Mouse (Mus musculus) CH12.LX (cell line): ENCODE measurements at regions not wholly inside any gene's neighbourhood (a gene's known extent, or its start where the extent isn't known, plus 50 kb on each side); places are given as distances from the start of the nearest gene placed in this dataset.

Experiments used
- CTCF ChIP-seq, 2 experiments: IDR thresholded peaks in 1 of 2; conservative IDR thresholded peaks in 1 of 2; 2 replicates each; pipeline ENCODE4 v1.5.1; 2011 to 2012; ENCODE audit warnings: low read depth in 2 of 2, low read length in 2 of 2, improper control_type of control experiment in 1 of 2, inconsistent platforms in 1 of 2, mild to moderate bottlenecking in 1 of 2, moderate library complexity in 1 of 2
- E2F4 ChIP-seq: IDR thresholded peaks from 2 replicates; pipeline ENCODE4 v1.6.1; 2011; ENCODE audit warnings: low read depth, low read length, improper control_type of control experiment; ENCODE audit not compliant: insufficient replicate concordance
- ELF1 ChIP-seq: IDR thresholded peaks from 2 replicates; pipeline ENCODE4 v1.6.1; 2014; ENCODE audit warnings: low read depth, mild to moderate bottlenecking, inconsistent platforms, low read length, improper control_type of control experiment
- EP300 ChIP-seq: IDR thresholded peaks from 2 replicates; pipeline ENCODE4 v1.6.1; 2011; ENCODE audit warnings: low read length, improper control_type of control experiment
- POLR2A ChIP-seq: IDR thresholded peaks from 2 replicates; pipeline ENCODE4 v1.6.1; 2011; ENCODE audit warnings: low read depth, mild to moderate bottlenecking, improper control_type of control experiment, low read length
- POLR2AphosphoS2 ChIP-seq: IDR thresholded peaks from 2 replicates; pipeline ENCODE4 v1.6.1; 2011; ENCODE audit warnings: low read depth, low read length, improper control_type of control experiment
- RAD21 ChIP-seq: IDR thresholded peaks from 2 replicates; pipeline ENCODE4 v1.6.1; 2011; ENCODE audit warnings: low read depth, mild to moderate bottlenecking, low read length, improper control_type of control experiment, moderate library complexity
- SIN3A ChIP-seq: IDR thresholded peaks from 2 replicates; pipeline ENCODE4 v1.6.1; 2012; ENCODE audit warnings: low read length, improper control_type of control experiment, inconsistent platforms
- UBTF ChIP-seq: IDR thresholded peaks from 2 replicates; pipeline ENCODE4 v1.6.1; 2012; ENCODE audit warnings: low read depth, mild to moderate bottlenecking, inconsistent platforms, low read length, improper control_type of control experiment, moderate library complexity

GRCm38 (mm10) chr16:24262701-24263100 is 130.6 kb upstream of the Lpp start:
- TF ChIP-seq CTCF (conservative IDR thresholded peaks at IDR 0.05 in 1 of 2, IDR thresholded peaks at IDR 0.05 in 1 of 2; ENCODE audit: low read depth in 2 of 2, low read length in 2 of 2): no peak
- TF ChIP-seq SIN3A: no peak
- no peak for TF ChIP-seq UBTF
- no peak for TF ChIP-seq POLR2A
- TF ChIP-seq POLR2AphosphoS2: no peak
- no peak for TF ChIP-seq E2F4
- no peak for TF ChIP-seq ELF1
- TF ChIP-seq RAD21: no peak
- TF ChIP-seq EP300: no peak
